Mouse (Mus musculus) megakaryocyte progenitor cell, adult 5-6 weeks (primary cell): ENCODE data around the gene Rps6kc1. TPM values are rescaled to one million over a fixed set of nuclear protein-coding genes. Genes with fewer than 3 reads are reported as not detected.

ENCODE experiments used
- total RNA-seq, 2 experiments: library from RNA; stranded (forward) in 1 of 2; stranded (reverse) in 1 of 2; fragments of 157-497, 149-512 nt in 1 of 2; fragments of 200-1000 nt in 1 of 2; gene quantifications; 2 replicates each; pipeline versions ENCODE4 v1.2.3 to v1.2.4; 2015 to 2017

Rps6kc1 gene
- total RNA-seq, 2 experiments from 2014 or later: 7.2 to 8.7 TPM

Other genes starting within 250 kb of the Rps6kc1 start
- 23.4 and 25.3 TPM in 2 replicates for gene Angel2, start 13.3 kb upstream of the Rps6kc1 start, total RNA-seq (2015)
- 22.9 and 35.8 TPM in 2 replicates for gene Angel2, start 13.3 kb upstream of the Rps6kc1 start, total RNA-seq (2017)
- gene Vash2, start 67.5 kb upstream of the Rps6kc1 start, total RNA-seq (2015): 0.05 and 0.07 TPM in 2 replicates
- gene Vash2, start 67.5 kb upstream of the Rps6kc1 start, total RNA-seq (2017): 0.07 and 0.08 TPM in 2 replicates
- 29.9 and 30.6 TPM in 2 replicates for gene Flvcr1, start 114.4 kb upstream of the Rps6kc1 start, total RNA-seq (2015)
- 21.7 and 24.9 TPM in 2 replicates for gene Flvcr1, start 114.4 kb upstream of the Rps6kc1 start, total RNA-seq (2017)
- gene Spata45, start 124.9 kb upstream of the Rps6kc1 start, total RNA-seq (2015): not detected in 2 replicates
- not detected in 2 replicates for gene Spata45, start 124.9 kb upstream of the Rps6kc1 start, total RNA-seq (2017)
- gene Tatdn3, start 151.2 kb upstream of the Rps6kc1 start, total RNA-seq (2015): 12.9 and 19.3 TPM in 2 replicates
- 18.0 and 19.5 TPM in 2 replicates for gene Tatdn3, start 151.2 kb upstream of the Rps6kc1 start, total RNA-seq (2017)
- gene Nsl1, start 151.2 kb upstream of the Rps6kc1 start, total RNA-seq (2015): 9.8 and 9.9 TPM in 2 replicates
- 16.0 and 23.1 TPM in 2 replicates for gene Nsl1, start 151.2 kb upstream of the Rps6kc1 start, total RNA-seq (2017)
- gene Batf3, start 186.1 kb upstream of the Rps6kc1 start, total RNA-seq (2015): 1.0 and 1.9 TPM in 2 replicates
- gene Batf3, start 186.1 kb upstream of the Rps6kc1 start, total RNA-seq (2017): 1.3 TPM in 1 of 2 replicates, not detected in the other